Mouse (Mus musculus) bone marrow macrophage, adult 2 months (primary cell): Measurements from ENCODE around the gene Git2.

Source experiments
- CTCF ChIP-seq: IDR thresholded peaks from 2 replicates; pipeline ENCODE4 v1.5.1; 2012; ENCODE audit warnings: low read depth, mild to moderate bottlenecking, low read length, moderate library complexity
- POLR2A ChIP-seq: IDR thresholded peaks from 2 replicates; pipeline ENCODE4 v1.6.1; 2012; ENCODE audit warnings: mild to moderate bottlenecking, low read depth, low read length, borderline replicate concordance

GRCm38 (mm10) chr5:114767185-114767584, 8.1 kb downstream of the Git2 start:
- TF ChIP-seq CTCF (no peak), POLR2A (no peak)
